Mouse (Mus musculus) liver, adult 2 months (tissue): Measurements from ENCODE around the gene Cdh23. TPM values are rescaled to one million over a fixed set of nuclear protein-coding genes. Genes with fewer than 3 reads are reported as not detected.

Experiments used
- DNase-seq: peaks from one replicate; pipeline ENCODE4 v3.0.0-alpha.2; 2011; ENCODE audit warnings: low read depth, low spot score; ENCODE audit errors: extremely low read depth
- H3K27ac ChIP-seq: fragments of 200-500 bp; replicated peaks from 2 replicates; pipeline ENCODE4 v1.5.1; 2012; ENCODE audit warnings: low read depth, mild to moderate bottlenecking, control low read depth, inconsistent platforms, low read length; ENCODE audit not compliant: insufficient read depth
- H3K27me3 ChIP-seq: fragments of 200-500 bp; 2 replicates; pipeline ENCODE4 v1.6.1; 2012; ENCODE audit warnings: mild to moderate bottlenecking, moderate library complexity, low read length, inconsistent platforms; ENCODE audit not compliant: control insufficient read depth, insufficient read depth
- H3K36me3 ChIP-seq: fragments of 200-500 bp; 2 replicates; pipeline ENCODE4 v1.6.1; 2012; ENCODE audit warnings: low read length, inconsistent platforms; ENCODE audit not compliant: control insufficient read depth, insufficient read depth
- H3K4me1 ChIP-seq: fragments of 200-500 bp; 2 replicates; pipeline ENCODE4 v1.6.1; 2011; ENCODE audit warnings: low read length; ENCODE audit not compliant: control insufficient read depth, insufficient read depth
- H3K4me3 ChIP-seq: fragments of 200-500 bp; 2 replicates; pipeline ENCODE4 v1.5.1; 2011; ENCODE audit warnings: low read depth, mild to moderate bottlenecking, control low read depth, low read length, moderate library complexity; ENCODE audit not compliant: insufficient read depth
- H3K79me2 ChIP-seq: fragments of 200-500 bp; 2 replicates; pipeline ENCODE4 v1.6.1; 2012; ENCODE audit warnings: inconsistent platforms, mild to moderate bottlenecking, low read length, moderate library complexity; ENCODE audit not compliant: control insufficient read depth, insufficient read depth
- H3K9ac ChIP-seq: fragments of 200-500 bp; 2 replicates; pipeline ENCODE4 v1.6.1; 2012; ENCODE audit warnings: low read depth, mild to moderate bottlenecking, control low read depth, inconsistent platforms, low read length
- CTCF ChIP-seq: fragments of 200-500 bp; IDR thresholded peaks from 2 replicates; pipeline ENCODE4 v1.5.1; 2011; ENCODE audit warnings: low read depth, low read length, control low read depth
- POLR2A ChIP-seq: fragments of 200-500 bp; IDR thresholded peaks from 2 replicates; pipeline ENCODE4 v1.6.1; 2011; ENCODE audit warnings: low read length, control low read depth; ENCODE audit not compliant: insufficient read depth; ENCODE audit errors: extremely low read depth
- WGBS: fragments of 180-500 bp; shearing (Covaris S2); methylation state at CpG from one replicate; pipeline ENCODE4 v1.1.7; 2018; 5-methylcytosine and 5-hydroxymethylcytosine counted together
- polyA plus RNA-seq: library from polyadenylated mRNA; depleted of rRNA; stranded (reverse); fragments of >200 nt; gene quantifications from 2 replicates; pipeline ENCODE4 v1.2.3, GENCODE M21; 2012
- total RNA-seq: library from RNA; depleted of rRNA; stranded (reverse); fragments of >200 nt; gene quantifications from 2 replicates; pipeline ENCODE4 v1.2.3, GENCODE M21; 2014

Cdh23 gene
- total and polyA plus RNA-seq, 2 experiments = not detected

- Histone ChIP-seq H3K27ac (peak overlapping the region; percentile 11; the same call in 1 of the 2 replicates), H3K79me2 (peaks cover 31% of the 10 kb centered on the region), H3K4me1 (peaks cover 42% of the 10 kb centered on the region), H3K4me3 (no peak overlapping the region; the same call in 1 of the 2 replicates), H3K36me3 (no peaks in the 10 kb centered on the region), H3K9ac (peak overlapping the region; percentile 4), H3K27me3 (no peaks in the 10 kb centered on the region)
- DNase-seq = no peak
- 57% methylated on average over 3 of the region's 3 CpGs for WGBS
- TF ChIP-seq CTCF (no peak), POLR2A (no peak)
These were observed 417.5 kb downstream of the Cdh23 start for GRCm38 (mm10) chr10:60278786-60279185.

- peak overlapping the region; percentile 62 for H3K4me3 ChIP-seq
- no peaks in the 10 kb centered on the region for H3K27me3 ChIP-seq
- H3K9ac ChIP-seq = peak overlapping the region; percentile 83
- peak; percentile 91 for DNase-seq
- WGBS = under 1% methylated on average over 13 of the region's 13 CpGs
- H3K79me2 ChIP-seq = peaks cover 24% of the 10 kb centered on the region
- no peak for TF ChIP-seq CTCF
- no peak for TF ChIP-seq POLR2A
- peaks cover 36% of the 10 kb centered on the region for H3K4me1 ChIP-seq
- H3K27ac ChIP-seq = peak overlapping the region; percentile 90
- H3K36me3 ChIP-seq = no peaks in the 10 kb centered on the region
These were observed 418.3 kb downstream of the Cdh23 start for GRCm38 (mm10) chr10:60278006-60278399.

DNA sequence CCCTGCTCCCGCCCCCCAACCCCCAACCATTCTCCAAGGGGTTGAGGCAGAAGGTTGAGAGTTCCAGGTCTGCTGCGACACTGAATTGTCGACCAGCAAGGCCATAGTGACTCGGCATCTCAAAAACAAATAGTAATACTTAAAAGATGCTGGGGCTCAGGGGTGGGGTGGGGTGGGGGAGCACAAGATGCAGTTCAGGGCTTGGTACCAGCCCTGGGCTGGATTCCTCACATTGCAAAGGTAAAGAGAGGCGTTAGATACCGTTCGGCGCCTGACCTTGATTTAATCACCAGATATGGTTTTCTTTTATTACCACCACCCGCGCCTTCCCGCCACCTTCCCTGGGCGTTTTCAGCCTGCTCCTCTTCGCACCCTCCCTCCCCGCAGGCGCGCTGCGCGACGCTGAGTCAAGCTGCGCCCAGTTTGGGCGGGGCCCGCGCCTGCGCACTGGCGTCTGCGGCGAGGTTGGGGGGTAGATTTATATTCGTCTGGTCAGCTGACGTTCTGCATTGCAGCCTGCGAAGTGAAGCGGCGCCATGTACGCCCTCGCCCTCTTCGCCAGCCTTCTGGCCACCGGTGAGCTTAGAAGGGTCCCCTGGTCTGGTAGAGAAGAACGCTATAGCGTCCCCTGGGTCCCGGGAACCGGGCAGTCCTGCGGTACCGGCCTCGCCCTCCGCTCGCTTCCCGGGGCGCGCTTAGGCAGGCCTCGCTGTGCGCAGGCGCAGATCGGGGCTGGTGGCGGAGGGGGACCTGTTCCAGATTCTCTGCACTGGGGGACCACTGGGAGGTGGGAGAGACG lies 418.9 kb downstream of the Cdh23 start, which contains the start of gene Psap:
Psap (plus strand) TSS at position 421 of the 799 bp plus-strand sequence.
- TF ChIP-seq POLR2A (peak; percentile 93), CTCF (no peak)
- 3% methylated on average over 54 of the region's 54 CpGs for WGBS
- Histone ChIP-seq H3K4me3 (peak within 1 kb of the TSS; percentile 62), H3K79me2 (peaks cover 21% of the 10 kb centered on the region), H3K4me1 (peaks cover 31% of the 10 kb centered on the region), H3K27me3 (no peaks in the 10 kb centered on the region), H3K27ac (peak within 1 kb of the TSS; percentile 90), H3K9ac (peak within 1 kb of the TSS; percentile 83), H3K36me3 (no peaks in the 10 kb centered on the region)
- DNase-seq = peak; percentile 76

DNA sequence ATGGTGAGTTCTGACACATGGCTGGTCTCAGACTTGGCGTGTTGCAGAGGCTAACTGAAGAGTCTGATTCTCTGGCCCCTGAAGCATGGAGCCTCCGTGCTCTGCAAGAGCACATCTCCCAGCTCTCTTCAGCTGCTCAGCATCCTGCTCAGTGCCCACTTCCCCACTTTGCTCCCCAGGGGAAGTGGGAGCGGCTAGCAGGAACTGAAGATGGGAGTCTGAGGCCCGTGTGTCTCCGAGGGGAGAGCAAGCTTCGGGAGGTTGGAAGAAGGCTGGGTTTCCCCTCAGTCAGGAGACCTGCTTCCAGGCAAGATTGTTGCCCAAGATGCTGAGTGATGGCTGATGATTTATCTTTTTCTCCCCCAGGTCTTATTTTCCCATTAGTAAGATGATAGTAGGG lies 422.9 kb downstream of the Cdh23 start:
- 81% methylated on average over 6 of the region's 6 CpGs for WGBS
- Histone ChIP-seq H3K9ac (no peak overlapping the region), H3K4me3 (no peak overlapping the region), H3K79me2 (peaks cover 2% of the 10 kb centered on the region; the same call in 1 of the 2 replicates), H3K27ac (no peak overlapping the region), H3K27me3 (no peaks in the 10 kb centered on the region), H3K36me3 (no peaks in the 10 kb centered on the region), H3K4me1 (no peaks in the 10 kb centered on the region; the same call in 1 of the 2 replicates)
- no peak for TF ChIP-seq POLR2A
- TF ChIP-seq CTCF = no peak
- peak; percentile 15 for DNase-seq

DNA sequence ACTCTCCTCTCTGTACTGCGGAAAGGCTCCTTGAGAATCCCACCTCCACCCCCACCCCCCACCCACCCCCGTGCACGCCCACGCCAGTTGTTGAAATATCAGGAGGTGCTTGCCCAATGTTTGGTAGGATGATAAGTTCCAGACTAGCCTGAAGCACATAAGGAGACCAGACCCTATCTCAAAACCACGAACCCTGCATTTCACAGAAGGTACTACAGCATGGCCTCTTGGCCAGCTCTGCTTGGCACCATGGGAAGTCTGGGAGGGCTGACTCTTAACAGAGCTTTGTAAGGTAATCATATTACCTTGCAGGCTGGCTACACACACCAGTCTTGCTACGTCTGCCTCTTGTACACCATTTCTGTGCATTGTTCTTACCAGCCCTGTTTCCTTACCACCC lies 424.0 kb downstream of the Cdh23 start:
- TF ChIP-seq POLR2A = no peak
- no peak for TF ChIP-seq CTCF
- Histone ChIP-seq H3K79me2 (no peaks in the 10 kb centered on the region), H3K4me3 (no peak overlapping the region), H3K27me3 (no peaks in the 10 kb centered on the region), H3K9ac (no peak overlapping the region), H3K27ac (no peak overlapping the region), H3K4me1 (no peaks in the 10 kb centered on the region), H3K36me3 (no peaks in the 10 kb centered on the region)
- DNase-seq = no peak
- 66% methylated on average over 6 of the region's 6 CpGs for WGBS

DNA sequence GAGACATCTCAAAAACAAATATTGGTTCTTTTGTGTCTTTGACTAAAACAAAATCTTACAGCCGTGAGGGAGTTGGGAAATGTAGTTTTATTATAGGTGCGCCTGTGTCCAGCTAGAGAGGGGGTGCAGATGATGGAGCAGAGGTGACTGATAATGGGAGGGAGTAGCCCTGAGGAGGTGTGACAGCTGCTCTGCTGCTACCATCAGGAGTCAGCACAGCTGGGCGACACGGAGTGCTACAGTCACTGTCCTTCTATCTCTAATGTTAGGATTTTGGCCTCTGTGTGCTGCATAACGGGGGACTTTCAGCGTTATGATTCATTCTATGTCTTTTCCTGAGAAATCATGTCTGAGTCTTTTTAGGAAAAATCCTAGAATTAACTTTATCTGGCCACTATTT lies 425.3 kb downstream of the Cdh23 start:
- DNase-seq = no peak
- WGBS = 64% methylated on average over 6 of the region's 6 CpGs
- H3K9ac ChIP-seq = no peak overlapping the region

More for the DNA sequence above, 425.3 kb downstream of the Cdh23 start:
- no peak for TF ChIP-seq CTCF
- TF ChIP-seq POLR2A = no peak
- Histone ChIP-seq H3K27ac (no peak overlapping the region), H3K4me1 (no peaks in the 10 kb centered on the region), H3K27me3 (no peaks in the 10 kb centered on the region), H3K36me3 (no peaks in the 10 kb centered on the region), H3K79me2 (no peaks in the 10 kb centered on the region), H3K4me3 (no peak overlapping the region)
